Mouse (Mus musculus) midbrain, embryonic 16.5 days (tissue): Measurements from ENCODE around the gene Fam69b. TPM values are rescaled to one million over a fixed set of nuclear protein-coding genes. Genes with fewer than 3 reads are reported as not detected.
"Not testable (repeated sequence)": the region's sequence is repeated elsewhere in the genome, so short reads cannot be mapped to it uniquely, and the experiment has no call there.

Source experiments
- ATAC-seq: fragments of 200-750 bp; cut with Nextera tagmentation; 2 replicates; pipeline ENCODE4 v1.8.0; 2017; ENCODE audit warnings: moderate TSS enrichment
- H3K27ac ChIP-seq: fragments of 300-500 bp; sonication (generic); 2 replicates; pipeline ENCODE4 v1.5.1; 2014; ENCODE audit warnings: mild to moderate bottlenecking, low read length, mixed read lengths
- H3K27me3 ChIP-seq: fragments of 300-500 bp; sonication (generic); 2 replicates; pipeline ENCODE4 v1.6.1; 2014; ENCODE audit warnings: low read depth, low read length, mixed read lengths; ENCODE audit not compliant: control insufficient read depth, insufficient read depth
- H3K36me3 ChIP-seq: fragments of 300-500 bp; sonication (generic); 2 replicates; pipeline ENCODE4 v1.6.1; 2014; ENCODE audit warnings: mild to moderate bottlenecking, low read length, moderate library complexity, mixed read lengths; ENCODE audit not compliant: control insufficient read depth, insufficient read depth
- H3K4me1 ChIP-seq: fragments of 300-500 bp; sonication (generic); 2 replicates; pipeline ENCODE4 v1.6.1; 2014; ENCODE audit warnings: mild to moderate bottlenecking, low read length, mixed read lengths; ENCODE audit not compliant: control insufficient read depth, insufficient read depth
- H3K4me2 ChIP-seq: fragments of 300-500 bp; sonication (generic); 2 replicates; pipeline ENCODE4 v1.6.1; 2014; ENCODE audit warnings: mild to moderate bottlenecking, low read length, mixed read lengths
- H3K4me3 ChIP-seq: fragments of 300-500 bp; sonication (generic); 2 replicates; pipeline ENCODE4 v1.5.1; 2014; ENCODE audit warnings: low read depth, mild to moderate bottlenecking, low read length, moderate library complexity, mixed read lengths
- H3K9ac ChIP-seq: fragments of 300-500 bp; sonication (generic); 2 replicates; pipeline ENCODE4 v1.6.1; 2014; ENCODE audit warnings: low read depth, low read length, mixed read lengths
- H3K9me3 ChIP-seq: fragments of 300-500 bp; sonication (generic); replicated peaks from 2 replicates; pipeline ENCODE4 v1.6.1; 2014; ENCODE audit warnings: mild to moderate bottlenecking, low read length, mixed read lengths; ENCODE audit not compliant: control insufficient read depth, poor library complexity, severe bottlenecking
- WGBS: fragments of 180-500 bp; shearing (Covaris S2); extraction: QIAGEN DNeasy Blood & Tissue Kit; methylation state at CpG from one replicate; pipeline ENCODE4 v1.1.7; 2014; 5-methylcytosine and 5-hydroxymethylcytosine counted together
- polyA plus RNA-seq: library from polyadenylated mRNA; unstranded; fragments of >200 nt; fragmentation: Nextera tagmentation; extraction: Ambion mirVana; gene quantifications from 2 replicates; pipeline ENCODE4 v1.2.1, GENCODE M21; 2015

Gene Fam69b
- polyA plus RNA-seq, 1 experiment from 2014 or later: 155 TPM

DNA sequence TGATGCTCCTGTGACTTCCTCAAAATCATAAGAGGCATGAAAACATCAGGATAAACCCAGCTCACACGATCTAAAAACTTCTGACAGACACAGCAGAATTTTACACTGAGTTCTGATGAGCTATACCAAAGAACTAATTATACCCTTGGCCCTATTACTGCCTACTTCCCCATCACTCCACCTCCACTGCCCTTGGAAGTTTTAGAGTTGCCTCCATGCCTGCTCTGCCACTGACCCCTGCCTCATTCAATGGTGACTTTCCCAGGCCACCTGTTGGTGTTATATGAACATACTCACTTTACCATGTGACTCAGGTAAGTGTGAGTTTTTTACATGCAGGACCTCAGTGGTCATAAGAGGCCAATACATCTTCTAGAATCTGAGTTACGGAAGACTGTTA, 29.2 kb downstream of the Fam69b start:
- H3K36me3 ChIP-seq: no peaks in the 10 kb centered on the region
- no peak for ATAC-seq
- H3K4me1 ChIP-seq: peaks cover 6% of the 10 kb centered on the region; the same call in 1 of the 2 replicates
- no peak overlapping the region for H3K4me3 ChIP-seq
- WGBS: 88% methylated on average over 2 of the region's 2 CpGs
- H3K4me2 ChIP-seq: no peak overlapping the region
- H3K9ac ChIP-seq: no peak overlapping the region
- no peaks in the 10 kb centered on the region for H3K9me3 ChIP-seq
- no peaks in the 10 kb centered on the region for H3K27me3 ChIP-seq
- H3K27ac ChIP-seq: no peak overlapping the region

- H3K27me3 ChIP-seq: no peaks in the 10 kb centered on the region
- H3K9me3 ChIP-seq: no peaks in the 10 kb centered on the region
- peak overlapping the region; percentile 66 for H3K9ac ChIP-seq
- H3K4me1 ChIP-seq: peaks cover 6% of the 10 kb centered on the region; the same call in 1 of the 2 replicates
- peak; percentile 60; the same call in 1 of the 2 replicates for ATAC-seq
- H3K36me3 ChIP-seq: no peaks in the 10 kb centered on the region
- H3K4me2 ChIP-seq: peak overlapping the region; percentile 75
- H3K4me3 ChIP-seq: peak overlapping the region; percentile 47
- H3K27ac ChIP-seq: no peak overlapping the region
- WGBS: 5% methylated on average over 12 of the region's 20 CpGs
Measured at GRCm38 (mm10) chr2:26661143-26661752, 33.0 kb downstream of the Fam69b start.

DNA sequence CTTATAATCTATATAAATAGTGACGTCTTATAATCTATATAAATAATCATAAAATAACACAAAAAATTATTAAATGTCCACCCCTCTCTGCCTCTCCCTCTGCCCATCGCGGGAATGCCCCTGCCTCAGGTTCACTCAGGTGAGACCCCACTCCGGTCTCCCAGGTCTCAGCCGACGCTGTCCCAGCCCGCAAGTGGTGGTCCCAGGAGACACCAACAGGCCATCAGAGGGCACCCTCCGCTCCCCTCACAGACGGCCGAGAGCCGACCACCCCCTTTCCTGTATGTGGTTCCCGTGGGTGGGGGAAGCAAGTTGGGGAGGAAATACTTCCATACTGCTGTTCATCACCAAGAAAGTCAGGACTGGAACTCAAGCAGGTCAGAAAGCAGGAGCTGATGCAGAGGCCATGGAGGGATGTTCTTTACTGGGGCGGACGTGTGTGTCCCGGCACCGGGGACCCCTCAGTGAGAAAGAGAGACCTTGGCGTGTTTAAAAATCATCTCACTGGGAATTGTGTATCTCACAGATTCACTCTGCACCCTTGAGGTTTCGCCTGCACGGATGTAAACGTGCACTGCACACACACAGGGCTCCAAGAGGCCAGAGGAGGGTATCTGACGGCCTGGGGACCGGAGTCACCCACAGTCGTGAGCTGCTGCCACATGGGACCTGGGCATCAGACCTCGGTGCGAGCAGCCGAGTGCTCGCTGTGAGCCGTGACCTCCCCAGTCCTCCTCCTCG, 33.7 kb downstream of the Fam69b start:
- Histone ChIP-seq H3K36me3 (no peaks in the 10 kb centered on the region), H3K4me1 (peaks cover 6% of the 10 kb centered on the region; the same call in 1 of the 2 replicates), H3K4me2 (peak overlapping the region; percentile 75), H3K27me3 (no peaks in the 10 kb centered on the region), H3K9ac (peak overlapping the region; percentile 66), H3K27ac (no peak overlapping the region), H3K9me3 (no peaks in the 10 kb centered on the region), H3K4me3 (peak overlapping the region; percentile 47)
- ATAC-seq: peak; percentile 70; the same call in 1 of the 2 replicates
- 42% methylated on average over 29 of the region's 29 CpGs for WGBS

- 79% methylated on average over 13 of the region's 13 CpGs for WGBS
- no peak overlapping the region for H3K9ac ChIP-seq
- H3K36me3 ChIP-seq: no peaks in the 10 kb centered on the region
- H3K4me2 ChIP-seq: no peak overlapping the region
- no peaks in the 10 kb centered on the region for H3K9me3 ChIP-seq
- H3K4me1 ChIP-seq: peaks cover 6% of the 10 kb centered on the region; the same call in 1 of the 2 replicates
- no peak for ATAC-seq
- no peak overlapping the region for H3K4me3 ChIP-seq
- H3K27ac ChIP-seq: no peak overlapping the region
- H3K27me3 ChIP-seq: no peaks in the 10 kb centered on the region
Measured at GRCm38 (mm10) chr2:26662509-26662882, 34.2 kb downstream of the Fam69b start.

DNA sequence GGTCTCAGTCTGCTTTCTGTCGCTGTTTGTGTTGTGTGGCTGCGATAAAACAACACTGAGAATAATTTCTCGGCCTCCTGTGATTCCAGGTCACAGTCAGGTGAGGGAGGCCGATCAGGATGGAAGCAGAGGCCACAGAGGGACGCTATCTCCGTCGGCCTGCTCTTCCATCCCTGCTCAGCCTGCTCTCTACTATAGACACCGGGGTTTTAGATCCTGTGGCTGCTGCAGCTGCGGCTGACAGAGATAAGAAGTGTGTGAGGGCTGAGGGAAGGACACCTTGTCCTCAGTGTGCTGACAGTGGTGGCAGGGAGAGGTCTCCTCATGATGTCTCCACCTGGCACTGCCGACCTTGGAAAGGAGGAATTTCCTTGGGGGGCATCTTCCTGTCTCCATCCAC, 34.9 kb downstream of the Fam69b start:
- no peaks in the 10 kb centered on the region for H3K9me3 ChIP-seq
- no peak overlapping the region for H3K9ac ChIP-seq
- ATAC-seq: no peak
- peaks cover 6% of the 10 kb centered on the region; the same call in 1 of the 2 replicates for H3K4me1 ChIP-seq
- H3K4me2 ChIP-seq: no peak overlapping the region
- no peak overlapping the region for H3K27ac ChIP-seq
- no peaks in the 10 kb centered on the region for H3K36me3 ChIP-seq
- no peak overlapping the region for H3K4me3 ChIP-seq
- H3K27me3 ChIP-seq: no peaks in the 10 kb centered on the region
- WGBS: 86% methylated on average over 10 of the region's 10 CpGs

DNA sequence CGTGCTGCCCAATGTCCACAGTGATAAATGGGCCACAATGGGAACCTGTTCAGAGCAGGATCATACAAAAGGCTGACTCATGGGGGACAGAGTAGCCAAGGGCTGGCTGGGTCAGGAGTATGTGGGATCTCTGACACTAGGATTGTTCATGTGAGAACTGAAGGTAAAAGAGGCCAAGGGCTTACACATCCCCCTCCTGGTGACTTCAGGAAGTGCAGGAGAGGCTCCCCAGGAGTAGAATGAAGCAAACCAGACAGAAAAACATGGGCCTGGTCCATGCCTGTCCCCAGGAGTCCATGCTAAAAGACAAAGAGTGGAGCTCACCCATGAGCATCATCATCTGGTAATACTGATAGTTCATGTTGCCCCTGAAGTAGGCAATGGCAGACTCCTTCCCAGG, 35.3 kb downstream of the Fam69b start:
- ATAC-seq, H3K4me2 ChIP-seq, H3K4me1 ChIP-seq, H3K27me3 ChIP-seq, H3K27ac ChIP-seq, H3K9me3 ChIP-seq, H3K4me3 ChIP-seq, H3K9ac ChIP-seq, H3K36me3 ChIP-seq: not testable (repeated sequence)
- WGBS: 75% methylated on average over 1 of the region's 1 CpGs

DNA sequence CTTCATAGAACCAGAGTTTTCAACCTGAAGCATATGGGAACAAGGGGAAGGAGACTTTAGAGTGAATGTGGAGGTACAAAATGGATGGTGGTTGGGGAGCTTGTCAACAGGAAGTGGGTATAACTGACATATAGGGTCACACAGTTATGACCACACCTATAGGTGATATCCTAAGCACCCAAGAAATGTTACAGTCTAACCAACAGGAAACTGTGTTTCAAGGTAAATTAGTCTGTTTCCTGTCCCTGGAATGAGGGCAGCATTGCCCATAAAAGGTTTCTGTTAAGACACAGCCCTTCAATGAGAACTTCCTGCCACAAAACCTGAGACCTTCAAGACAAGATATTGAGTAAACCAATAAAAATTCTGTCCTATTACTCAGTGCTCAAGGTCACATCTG, 40.5 kb downstream of the Fam69b start:
- Histone ChIP-seq H3K9ac (no peak overlapping the region), H3K4me1 (no peaks in the 10 kb centered on the region), H3K4me3 (no peak overlapping the region), H3K4me2 (no peak overlapping the region), H3K36me3 (no peaks in the 10 kb centered on the region), H3K27me3 (no peaks in the 10 kb centered on the region), H3K9me3 (no peaks in the 10 kb centered on the region), H3K27ac (no peak overlapping the region)
- no peak for ATAC-seq

DNA sequence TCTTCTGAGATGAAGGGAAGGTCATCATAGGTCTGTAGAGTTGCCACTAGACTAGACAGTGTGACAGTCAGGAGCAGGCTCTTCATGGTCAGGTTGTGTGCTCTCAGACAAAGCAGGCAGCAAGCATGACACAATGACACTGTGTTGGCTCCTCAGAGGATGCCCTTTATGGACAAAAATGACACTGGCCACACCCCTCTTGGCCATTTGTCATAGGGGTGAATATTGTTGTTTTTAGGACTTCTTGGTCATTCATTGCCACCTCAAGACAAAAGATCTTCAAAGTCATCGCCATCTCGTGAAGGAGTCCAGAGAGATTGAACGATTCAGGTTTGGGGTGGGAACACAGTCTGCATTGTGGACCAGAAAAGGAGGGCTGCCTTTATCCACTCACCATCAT, 42.9 kb downstream of the Fam69b start, which contains the start of gene Lcn4:
Gene Lcn4 (minus strand): TSS at position 101 of the 400 bp plus-strand sequence.
- no peaks in the 10 kb centered on the region for H3K9me3 ChIP-seq
- H3K36me3 ChIP-seq: no peaks in the 10 kb centered on the region
- 94% methylated on average over 3 of the region's 3 CpGs for WGBS
- H3K4me3 ChIP-seq: no peak within 1 kb of the TSS
- H3K4me2 ChIP-seq: no peak within 1 kb of the TSS
- no peak within 1 kb of the TSS for H3K27ac ChIP-seq
- no peak for ATAC-seq
- H3K9ac ChIP-seq: no peak within 1 kb of the TSS
- no peaks in the 10 kb centered on the region for H3K4me1 ChIP-seq
- no peaks in the 10 kb centered on the region for H3K27me3 ChIP-seq
